Mouse (Mus musculus): ENCODE results near the gene Atp6v1a. TPM values are rescaled to one million over a fixed set of nuclear protein-coding genes. Genes with fewer than 3 reads are reported as not detected.
A peak's percentile ranks its signal among the peaks of the same experiment; 100 is the strongest.

Atp6v1a gene
- polyA plus RNA-seq, 1 experiment from 2014 or later, result 23.3 TPM

- no peaks in the 10 kb centered on the region for H3K9me3 ChIP-seq (replicated peaks)
- no peaks in the 10 kb centered on the region for H3K27me3 ChIP-seq
- H3K9ac ChIP-seq, result peak overlapping the region; percentile 66
- H3K36me3 ChIP-seq (replicated peaks), result no peaks in the 10 kb centered on the region
- H3K4me1 ChIP-seq (replicated peaks), result peaks cover 44% of the 10 kb centered on the region
- peak overlapping the region; percentile 85 for H3K4me2 ChIP-seq
- WGBS (ENCODE audit: insufficient replicate concordance), result under 1% methylated on average over 26 of the region's 26 CpGs
- ATAC-seq (ENCODE audit: insufficient read depth), result peak; percentile 99
- H3K4me3 ChIP-seq (replicated peaks), result peak overlapping the region; percentile 94
- H3K27ac ChIP-seq (replicated peaks), result peak overlapping the region; percentile 93
Measured at GRCm38 (mm10) chr16:44172297-44173154, 33.0 kb upstream of the Atp6v1a start.

GRCm38 (mm10) chr16:44168990-44169389, 29.5 kb upstream of the Atp6v1a start:
- Histone ChIP-seq H3K4me2 (no peak overlapping the region), H3K36me3 (replicated peaks) (no peaks in the 10 kb centered on the region), H3K4me1 (replicated peaks) (peaks cover 10% of the 10 kb centered on the region), H3K27ac (replicated peaks) (no peak overlapping the region), H3K9me3 (replicated peaks) (no peaks in the 10 kb centered on the region), H3K4me3 (replicated peaks) (no peak overlapping the region), H3K9ac (no peak overlapping the region), H3K27me3 (no peaks in the 10 kb centered on the region)
- ATAC-seq (ENCODE audit: insufficient read depth), result no peak
- WGBS (ENCODE audit: insufficient replicate concordance), result 89% methylated on average over 4 of the region's 4 CpGs

- no peak overlapping the region for H3K4me2 ChIP-seq
- H3K4me3 ChIP-seq (replicated peaks), result no peak overlapping the region
- H3K9ac ChIP-seq, result no peak overlapping the region
- no peaks in the 10 kb centered on the region for H3K27me3 ChIP-seq
- no peak overlapping the region for H3K27ac ChIP-seq (replicated peaks)
- ATAC-seq (ENCODE audit: insufficient read depth), result peak; percentile 56
- H3K9me3 ChIP-seq (replicated peaks), result no peaks in the 10 kb centered on the region
- 43% methylated on average over 3 of the region's 3 CpGs for WGBS (ENCODE audit: insufficient replicate concordance)
- peaks cover 3% of the 10 kb centered on the region; the same call in 1 of the 2 replicates for H3K36me3 ChIP-seq (replicated peaks)
- H3K4me1 ChIP-seq (replicated peaks), result no peaks in the 10 kb centered on the region
Measured at GRCm38 (mm10) chr16:44165182-44165581, 25.7 kb upstream of the Atp6v1a start.

- whole genome bisulfite sequencing (ENCODE audit: insufficient replicate concordance), result 79% methylated on average over 2 of the region's 2 CpGs
- no peaks in the 10 kb centered on the region for H3K9me3 ChIP-seq (replicated peaks)
- no peak overlapping the region for H3K4me2 ChIP-seq
- peaks cover 16% of the 10 kb centered on the region for H3K36me3 ChIP-seq (replicated peaks)
- ATAC-seq (ENCODE audit: insufficient read depth), result no peak
- H3K27ac ChIP-seq (replicated peaks), result no peak overlapping the region
- H3K27me3 ChIP-seq, result no peaks in the 10 kb centered on the region
- no peak overlapping the region for H3K4me3 ChIP-seq (replicated peaks)
- H3K4me1 ChIP-seq (replicated peaks), result no peaks in the 10 kb centered on the region
- no peak overlapping the region for H3K9ac ChIP-seq
Measured at GRCm38 (mm10) chr16:44163831-44164230, 24.3 kb upstream of the Atp6v1a start.

GRCm38 (mm10) chr16:44159325-44159724, 19.8 kb upstream of the Atp6v1a start:
- no peak for ATAC-seq (ENCODE audit: insufficient read depth)
- H3K27me3 ChIP-seq, result no peaks in the 10 kb centered on the region
- WGBS (ENCODE audit: insufficient replicate concordance), result 41% methylated on average over 7 of the region's 7 CpGs

GRCm38 (mm10) chr16:44154497-44155057, 15.1 kb upstream of the Atp6v1a start:
- Histone ChIP-seq H3K4me3 (replicated peaks) (no peak overlapping the region), H3K4me2 (no peak overlapping the region), H3K27ac (replicated peaks) (no peak overlapping the region), H3K4me1 (replicated peaks) (peaks cover 5% of the 10 kb centered on the region; the same call in 1 of the 2 replicates), H3K27me3 (no peaks in the 10 kb centered on the region), H3K9ac (no peak overlapping the region), H3K36me3 (replicated peaks) (peaks cover 22% of the 10 kb centered on the region), H3K9me3 (replicated peaks) (no peaks in the 10 kb centered on the region)
- ATAC-seq (ENCODE audit: insufficient read depth), result no peak
- 51% methylated on average over 6 of the region's 6 CpGs for WGBS (ENCODE audit: insufficient replicate concordance)

More at GRCm38 (mm10) chr16:44159325-44159724, 19.8 kb upstream of the Atp6v1a start:
- H3K36me3 ChIP-seq (replicated peaks), result peaks cover 31% of the 10 kb centered on the region
- no peak overlapping the region for H3K9ac ChIP-seq
- H3K9me3 ChIP-seq (replicated peaks), result no peaks in the 10 kb centered on the region
- peaks cover 4% of the 10 kb centered on the region; the same call in 1 of the 2 replicates for H3K4me1 ChIP-seq (replicated peaks)
- no peak overlapping the region for H3K4me3 ChIP-seq (replicated peaks)
- H3K4me2 ChIP-seq, result no peak overlapping the region
- H3K27ac ChIP-seq (replicated peaks), result no peak overlapping the region

- H3K27me3 ChIP-seq, result no peaks in the 10 kb centered on the region
- no peaks in the 10 kb centered on the region for H3K36me3 ChIP-seq (replicated peaks)
- peaks cover 9% of the 10 kb centered on the region for H3K4me1 ChIP-seq (replicated peaks)
- H3K27ac ChIP-seq (replicated peaks), result no peak overlapping the region
- no peak overlapping the region for H3K4me2 ChIP-seq
- no peaks in the 10 kb centered on the region for H3K9me3 ChIP-seq (replicated peaks)
- H3K4me3 ChIP-seq (replicated peaks), result no peak overlapping the region
- WGBS (ENCODE audit: insufficient replicate concordance), result 89% methylated on average over 1 of the region's 1 CpGs
- no peak overlapping the region for H3K9ac ChIP-seq
- ATAC-seq (ENCODE audit: insufficient read depth), result no peak
Measured at GRCm38 (mm10) chr16:44149002-44149767, 9.7 kb upstream of the Atp6v1a start.

- no peaks in the 10 kb centered on the region for H3K9me3 ChIP-seq (replicated peaks)
- H3K27me3 ChIP-seq, result no peaks in the 10 kb centered on the region
- no peaks in the 10 kb centered on the region for H3K36me3 ChIP-seq (replicated peaks)
- peak overlapping the region; percentile 96 for H3K4me2 ChIP-seq
- H3K27ac ChIP-seq (replicated peaks), result peak overlapping the region; percentile 64
- no peak for ATAC-seq (ENCODE audit: insufficient read depth)
- peak overlapping the region; percentile 44 for H3K9ac ChIP-seq
- WGBS (ENCODE audit: insufficient replicate concordance), result 43% methylated on average over 6 of the region's 6 CpGs
- H3K4me3 ChIP-seq (replicated peaks), result peak overlapping the region; percentile 77
- H3K4me1 ChIP-seq (replicated peaks), result peaks cover 43% of the 10 kb centered on the region
Measured at GRCm38 (mm10) chr16:44141483-44141882, 2.0 kb upstream of the Atp6v1a start.

- no peaks in the 10 kb centered on the region for H3K9me3 ChIP-seq (replicated peaks)
- H3K27me3 ChIP-seq, result no peaks in the 10 kb centered on the region
- H3K4me3 ChIP-seq (replicated peaks), result peak overlapping the region; percentile 77
- under 1% methylated on average over 44 of the region's 44 CpGs for WGBS (ENCODE audit: insufficient replicate concordance)
- peak; percentile 69 for ATAC-seq (ENCODE audit: insufficient read depth)
- peaks cover 44% of the 10 kb centered on the region for H3K4me1 ChIP-seq (replicated peaks)
- no peaks in the 10 kb centered on the region for H3K36me3 ChIP-seq (replicated peaks)
- H3K9ac ChIP-seq, result peak overlapping the region; percentile 77
- H3K4me2 ChIP-seq, result peak overlapping the region; percentile 96
- H3K27ac ChIP-seq (replicated peaks), result peak overlapping the region; percentile 99
Measured at GRCm38 (mm10) chr16:44140186-44140787, 782 bp upstream of the Atp6v1a start.

- Histone ChIP-seq H3K9ac (peak overlapping the region; percentile 77), H3K9me3 (replicated peaks) (no peaks in the 10 kb centered on the region), H3K4me1 (replicated peaks) (peaks cover 40% of the 10 kb centered on the region), H3K4me2 (peak overlapping the region; percentile 96), H3K4me3 (replicated peaks) (peak overlapping the region; percentile 77), H3K27ac (replicated peaks) (peak overlapping the region; percentile 99), H3K27me3 (no peaks in the 10 kb centered on the region), H3K36me3 (replicated peaks) (no peaks in the 10 kb centered on the region)
- under 1% methylated on average over 25 of the region's 25 CpGs for WGBS (ENCODE audit: insufficient replicate concordance)
- peak; percentile 83 for ATAC-seq (ENCODE audit: insufficient read depth)
Measured at GRCm38 (mm10) chr16:44138979-44139535, 448 bp downstream of the Atp6v1a start.

Data from liver, embryonic 15.5 days (tissue).